Mouse (Mus musculus) thymus, postnatal 25 days (tissue): ENCODE data around the gene Gm45717.

Source experiments
- DNase-seq: peaks from one replicate; pipeline ENCODE4 v3.0.0; 2022

The Gm45717 gene

GRCm38 (mm10) chr7:140902036-140902875, 53.5 kb downstream of the Gm45717 start:
- DNase-seq, result no peak

GRCm38 (mm10) chr7:140900220-140900619, 55.5 kb downstream of the Gm45717 start, which contains the start of gene Cox8b:
TSS of gene Cox8b (minus strand) at chr7:140900446.
- no peak for DNase-seq
